Mouse (Mus musculus): ENCODE results near the gene Camkk1. TPM values are rescaled to one million over a fixed set of nuclear protein-coding genes. Genes with fewer than 3 reads are reported as not detected.

The Camkk1 gene
- total RNA-seq, 1 experiment from 2014 or later = 3.1 TPM

DNA sequence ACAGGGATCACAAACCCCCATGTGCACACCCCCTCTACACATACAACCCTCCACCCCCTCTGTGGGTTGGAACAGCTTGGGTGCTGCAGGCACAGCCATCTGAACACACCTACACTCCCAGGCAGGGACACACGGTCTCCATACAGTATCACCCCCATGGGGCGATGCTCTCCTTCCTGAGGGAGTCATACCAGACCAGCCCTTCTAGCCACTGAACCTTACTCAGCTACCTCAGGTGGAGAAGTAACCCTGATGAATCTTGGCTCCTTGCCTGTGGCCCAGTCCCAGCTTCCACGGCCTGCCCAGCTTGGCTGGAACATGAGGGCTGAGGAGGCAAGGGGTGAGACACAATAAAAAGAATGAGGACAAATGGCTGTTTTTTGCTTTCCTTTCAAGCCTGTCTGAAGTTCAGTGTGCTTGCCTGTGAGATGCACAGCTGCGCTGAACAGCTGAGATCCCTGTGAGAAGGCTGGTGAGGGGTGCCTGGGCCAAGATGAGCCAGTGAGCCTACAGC is 3.9 kb upstream of the Camkk1 start:
- no peak for DNase-seq

- peak; percentile 62 for DNase-seq
Measured at GRCm38 (mm10) chr11:73015391-73016102, 3.3 kb upstream of the Camkk1 start.

DNA sequence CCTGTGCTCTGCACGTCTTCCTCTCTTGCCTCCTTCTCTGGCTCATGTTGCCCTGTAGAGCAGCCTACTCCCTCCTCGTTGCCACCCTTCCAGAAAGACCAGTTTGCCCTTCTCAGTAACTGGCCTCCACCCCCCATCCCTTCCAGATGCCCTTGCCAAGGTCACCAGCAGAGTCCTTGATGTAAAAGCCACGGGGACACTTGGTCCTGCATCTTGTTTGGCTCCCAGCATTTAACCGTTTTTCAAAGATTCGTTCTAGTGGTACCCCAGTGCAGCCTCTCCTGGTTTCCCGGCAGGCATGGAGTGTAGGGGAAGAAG is 2.7 kb upstream of the Camkk1 start:
- no peak for DNase-seq

- DNase-seq = peak; percentile 34
Measured at GRCm38 (mm10) chr11:73019147-73019795, 463 bp downstream of the Camkk1 start.

DNA sequence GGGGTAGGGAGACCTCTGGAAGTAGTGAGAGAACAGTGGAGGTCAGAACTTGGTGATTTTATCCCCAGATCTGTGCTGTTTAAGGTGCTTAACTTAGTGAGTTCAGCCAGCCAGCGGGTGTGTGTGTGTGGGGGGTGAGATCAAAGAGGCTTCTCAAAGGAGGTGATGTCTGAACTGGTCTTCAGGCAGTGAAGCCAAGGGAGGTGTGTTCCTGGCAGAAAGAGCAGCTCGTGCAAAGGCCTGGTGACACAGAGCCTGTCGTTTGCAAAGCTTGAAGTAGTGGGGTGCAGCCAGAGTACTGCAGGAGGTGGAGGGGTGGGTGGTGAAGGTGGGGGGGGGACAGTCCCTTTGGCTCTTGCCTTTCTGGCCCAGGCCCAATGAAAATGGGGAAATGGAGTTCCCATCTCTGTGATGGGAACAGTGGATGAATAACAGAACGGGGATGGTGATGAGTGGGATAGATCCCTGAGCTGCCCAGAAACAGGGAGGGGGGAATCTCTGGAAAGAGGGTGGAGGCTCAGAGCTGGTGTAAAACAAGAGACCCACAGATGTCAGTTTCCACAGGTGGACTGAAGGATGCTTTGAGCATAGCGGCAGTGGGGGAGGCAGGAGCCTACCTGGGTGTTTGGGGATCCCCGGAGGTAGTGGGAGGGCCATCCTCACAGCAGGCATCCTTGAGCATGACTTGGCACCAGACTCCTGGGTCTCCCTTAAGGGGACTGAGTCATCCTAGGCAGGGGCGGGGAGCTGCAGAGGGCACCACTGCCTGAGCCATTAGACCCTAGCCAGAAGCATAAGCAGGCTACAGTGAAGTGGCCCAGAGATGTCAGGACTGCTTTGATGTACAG is 2.4 kb downstream of the Camkk1 start:
- DNase-seq = peak; percentile 60

DNA sequence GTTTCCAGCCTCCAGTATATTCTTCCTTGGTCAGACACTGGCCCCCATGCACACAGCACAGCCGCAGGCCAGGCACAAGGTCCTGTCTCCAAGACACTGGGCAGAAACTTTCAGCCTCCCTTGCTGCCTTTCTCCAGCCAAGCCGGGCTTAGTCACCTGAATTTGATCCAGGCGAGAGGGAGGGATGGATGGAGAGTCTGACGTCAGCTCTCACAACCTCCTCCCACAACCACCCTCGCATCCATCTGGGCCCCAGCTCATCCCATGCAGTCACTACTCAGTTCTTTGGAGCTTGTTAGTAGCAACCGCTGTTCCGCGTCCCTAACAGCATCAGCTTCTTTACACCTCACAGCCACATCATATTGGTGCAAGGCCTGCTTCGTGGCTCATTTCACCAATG is 4.3 kb downstream of the Camkk1 start:
- DNase-seq = peak; percentile 52

- no peak for DNase-seq
Measured at GRCm38 (mm10) chr11:73023827-73024226, 5.0 kb downstream of the Camkk1 start.

DNA sequence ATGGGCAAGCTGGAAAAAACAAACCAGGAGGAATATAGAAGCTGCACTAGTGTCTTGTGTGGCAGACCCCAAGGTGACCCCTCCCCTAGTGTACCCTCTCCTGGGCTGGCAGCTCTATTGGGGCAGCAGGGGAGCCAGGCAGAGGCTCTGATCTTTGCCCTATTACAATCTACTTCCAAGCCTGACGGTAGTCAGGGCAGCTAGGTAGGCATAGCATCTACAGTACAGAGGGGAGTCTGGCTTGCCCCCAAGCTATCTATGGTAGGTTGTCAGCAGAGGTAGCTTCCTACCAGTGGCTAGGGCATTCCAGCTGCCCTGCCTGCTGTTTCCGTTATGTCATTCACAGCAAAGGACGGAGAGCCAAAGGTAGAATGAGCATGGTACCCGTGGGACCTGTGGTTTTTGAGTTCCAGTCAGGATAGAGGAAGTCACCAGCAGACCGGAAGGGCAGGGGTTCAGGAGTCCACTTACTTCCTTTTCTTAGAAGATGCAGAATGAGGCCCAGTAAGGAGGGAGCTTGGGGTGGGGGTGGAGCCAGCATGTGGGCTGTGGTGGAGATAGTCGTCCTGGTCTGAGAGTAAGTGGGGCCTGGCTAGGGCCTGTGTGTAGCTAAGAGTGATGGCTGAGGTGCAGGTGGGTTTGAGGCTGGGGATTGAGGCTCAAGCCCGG is 5.6 kb downstream of the Camkk1 start:
- no peak for DNase-seq

GRCm38 (mm10) chr11:73026961-73027360 is 8.2 kb downstream of the Camkk1 start:
- DNase-seq = no peak

DNA sequence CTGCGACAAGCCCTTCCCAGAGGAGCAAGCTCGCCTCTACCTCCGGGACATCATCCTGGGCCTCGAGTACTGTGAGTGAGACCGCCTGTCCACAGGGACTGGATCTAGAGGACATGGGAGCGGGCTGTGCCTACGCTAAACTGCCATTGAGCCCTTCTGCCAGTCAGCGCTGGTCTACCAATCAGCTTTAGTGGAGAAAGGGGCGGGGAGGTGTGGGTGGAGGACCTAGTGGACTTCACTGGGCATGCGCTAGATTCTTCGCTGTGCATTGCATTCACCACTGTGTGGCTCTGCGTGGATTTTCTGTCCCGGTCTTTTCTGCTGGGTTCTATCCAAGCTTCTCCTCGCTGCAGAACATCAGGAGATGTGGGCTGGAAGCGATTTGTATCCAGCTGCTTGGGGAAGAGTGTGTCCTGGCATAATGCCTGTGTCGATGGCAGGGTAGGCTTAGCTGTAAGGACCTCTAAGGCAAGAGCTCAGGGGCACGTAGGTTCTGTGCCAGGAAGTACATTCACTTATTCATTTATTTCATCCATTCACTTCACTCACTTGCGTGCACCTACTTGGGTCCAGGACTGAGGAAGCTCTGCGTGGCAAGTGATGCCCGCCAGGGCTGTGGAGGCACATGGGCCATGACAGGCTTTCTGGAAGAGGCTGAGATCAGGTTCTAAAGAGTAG is 12.2 kb downstream of the Camkk1 start:
- DNase-seq = peak; percentile 84

- no peak for DNase-seq
Measured at GRCm38 (mm10) chr11:73031536-73031935, 12.7 kb downstream of the Camkk1 start.

DNA sequence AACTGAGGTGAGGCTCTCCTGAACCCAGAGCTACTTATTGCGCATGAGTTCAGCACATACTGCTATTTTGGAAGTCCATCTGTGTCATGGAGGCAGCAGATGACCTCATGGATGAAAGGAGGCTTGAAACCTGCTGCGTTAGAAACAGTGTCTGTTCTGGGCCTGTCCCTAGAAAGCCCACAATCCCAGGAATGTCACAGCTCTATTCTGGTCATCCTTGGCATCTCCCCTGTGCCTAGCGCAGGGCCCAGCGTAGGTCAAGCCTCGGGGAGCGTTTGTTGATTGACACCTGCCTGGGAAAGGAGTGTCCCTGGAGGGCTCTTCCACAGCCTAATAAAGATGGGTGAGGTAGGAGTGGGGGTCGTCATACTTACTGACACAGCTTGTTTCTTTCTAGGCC is 17.3 kb downstream of the Camkk1 start:
- DNase-seq = no peak

- DNase-seq = no peak
Measured at GRCm38 (mm10) chr11:73036889-73037288, 18.1 kb downstream of the Camkk1 start.

DNA sequence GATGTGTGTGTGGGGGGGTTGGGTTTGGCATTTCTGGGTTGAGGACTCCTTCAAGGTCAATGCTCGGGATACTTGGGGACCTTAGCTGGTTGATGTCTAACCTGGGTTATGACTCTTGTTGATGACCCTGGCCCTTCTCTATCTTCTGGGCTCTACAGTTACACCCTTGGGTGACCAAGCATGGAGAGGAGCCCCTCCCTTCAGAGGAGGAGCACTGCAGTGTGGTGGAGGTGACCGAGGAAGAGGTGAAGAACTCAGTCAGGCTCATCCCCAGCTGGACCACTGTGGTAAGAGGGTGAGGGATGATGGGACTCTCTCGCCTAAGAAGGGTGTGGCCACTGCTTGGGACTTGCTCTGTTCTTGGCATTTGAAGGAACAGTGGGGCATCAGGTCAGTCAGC is 18.9 kb downstream of the Camkk1 start:
- DNase-seq = no peak

DNA sequence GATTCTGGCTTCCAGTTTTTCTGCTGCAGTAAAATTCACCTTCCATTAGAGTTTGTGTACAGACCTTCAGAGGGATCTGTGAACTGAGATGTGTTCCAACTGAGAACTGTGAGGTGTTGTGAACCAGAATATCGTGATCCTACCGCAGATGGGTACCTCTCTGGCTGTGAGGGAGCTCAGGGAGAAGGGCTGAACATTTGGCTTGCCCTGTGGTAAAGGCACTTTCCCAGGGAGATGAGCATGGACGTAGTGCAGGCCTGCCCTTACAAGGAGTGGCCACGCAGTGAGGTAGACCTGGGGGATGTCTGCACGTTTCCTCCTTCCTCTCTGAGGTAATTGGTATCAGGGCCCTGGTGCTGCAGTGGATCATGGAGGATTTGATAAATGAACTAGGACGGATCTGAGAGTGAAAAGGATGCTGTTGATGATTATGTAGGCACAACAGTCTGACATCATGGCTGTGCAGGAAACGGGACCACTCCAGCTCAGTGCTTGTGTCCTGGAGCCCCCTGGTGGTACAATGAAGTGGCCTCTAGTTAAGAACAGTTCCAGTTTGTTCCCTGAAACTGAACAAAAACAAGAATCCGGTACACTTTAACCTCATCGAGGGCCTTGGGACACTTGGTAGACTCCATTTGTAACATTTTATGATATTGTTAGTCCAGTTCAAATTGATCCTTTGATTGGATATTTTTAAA is 20.4 kb downstream of the Camkk1 start:
- peak; percentile 50 for DNase-seq

DNA sequence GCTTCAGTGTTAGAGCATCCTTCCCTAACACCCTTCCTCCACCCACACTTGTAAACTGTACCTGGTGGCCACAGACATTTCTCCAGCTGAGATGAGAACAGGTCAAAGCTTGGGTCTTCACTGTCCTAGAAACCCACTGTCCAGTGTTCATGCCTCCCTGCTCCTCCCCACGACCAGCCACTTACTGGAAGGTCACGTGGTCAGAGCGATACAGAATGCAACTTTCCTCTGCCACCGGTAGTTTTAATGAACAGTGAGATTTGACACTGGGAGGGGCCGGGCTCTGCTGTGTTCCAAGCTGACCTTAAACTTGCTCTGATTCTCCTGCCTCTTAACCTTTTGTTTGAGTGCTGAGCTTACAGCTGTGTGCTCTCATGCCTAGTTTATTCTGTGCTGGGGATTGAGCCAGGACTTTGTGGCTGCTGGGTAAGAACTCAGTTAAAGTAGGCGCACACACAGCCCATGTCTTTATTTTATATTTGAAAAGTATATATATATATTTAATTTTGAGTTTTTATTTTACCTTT is 25.5 kb downstream of the Camkk1 start:
- DNase-seq = no peak

- DNase-seq = no peak
Measured at GRCm38 (mm10) chr11:73044789-73045188, 26.0 kb downstream of the Camkk1 start.

DNA sequence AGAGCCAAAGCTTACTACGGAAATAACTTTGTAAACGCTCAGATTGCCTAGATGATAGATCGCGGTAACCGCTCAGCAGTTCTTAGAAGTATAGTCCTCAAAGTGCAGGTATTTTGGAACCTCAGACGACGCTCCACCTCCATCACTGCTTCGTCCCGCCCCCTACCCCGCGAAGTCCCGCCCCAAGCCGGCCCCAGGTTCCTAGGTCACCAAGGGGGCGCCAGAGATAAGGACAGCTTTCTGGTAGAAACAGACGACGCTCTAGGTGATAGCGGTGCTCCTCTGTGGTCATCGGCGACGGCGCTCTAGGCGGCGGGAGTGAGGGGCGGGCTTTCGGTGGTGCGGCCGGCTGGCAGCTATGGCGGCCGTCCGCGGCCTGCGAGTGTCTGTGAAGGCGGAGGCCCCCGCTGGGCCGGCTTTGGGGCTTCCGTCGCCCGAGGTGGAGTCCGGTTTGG is 28.8 kb downstream of the Camkk1 start, which contains the start of gene Ncbp3:
Gene Ncbp3 (plus strand): TSS at position 242 of the 455 bp plus-strand sequence.
- DNase-seq = peak; percentile 96

- peak; percentile 71 for DNase-seq
Measured at GRCm38 (mm10) chr11:73048030-73048876, 29.4 kb downstream of the Camkk1 start.

DNA sequence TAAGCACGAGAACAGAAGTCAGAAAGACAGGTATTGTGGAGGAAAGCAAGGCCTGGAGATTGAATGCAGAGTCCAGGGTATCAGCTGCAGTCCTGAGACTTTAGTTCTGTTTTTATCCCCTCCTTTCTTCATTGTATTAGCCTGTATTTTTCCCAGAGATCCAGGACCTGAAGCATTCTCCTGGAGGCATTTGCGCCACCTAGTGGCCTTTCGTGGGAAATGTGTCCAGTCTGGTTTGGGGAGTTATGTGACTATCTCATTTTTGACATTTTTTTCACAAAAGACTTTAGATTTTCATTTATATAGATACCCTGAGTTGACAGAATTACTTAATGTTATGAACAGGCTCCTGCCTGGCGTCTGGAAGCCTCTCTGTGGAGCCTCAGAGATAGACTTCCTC is 30.5 kb downstream of the Camkk1 start:
- DNase-seq = peak; percentile 78
